Mouse (Mus musculus) layer of hippocampus, postnatal 10 days (tissue): ENCODE results near the gene Ttc34. TPM values are rescaled to one million over a fixed set of nuclear protein-coding genes. Genes with fewer than 3 reads are reported as not detected.

Source experiments
- DNase-seq, 2 experiments: peaks; one replicate each; pipeline ENCODE4 v3.0.0; 2021; ENCODE audit warnings: low spot score in 2 of 2
- long read RNA-seq: library from polyadenylated mRNA; stranded (forward); transcript quantifications from one replicate; pipeline ENCODE4 v2.0.0, GENCODE M21; 2023
- total RNA-seq, 2 experiments: library from RNA; stranded (reverse); gene quantifications; 2 replicates each; pipeline ENCODE4 v1.2.3; 2021

Ttc34 gene
- 1 to 10 TPM; 3.7 to 4.9 TPM for total RNA-seq
- long read RNA-seq, partial matches to known transcripts: 2 of 9 reads
- long read RNA-seq, other reads (novel, unspliced or antisense): 7 of 9 reads

GRCm38 (mm10) chr4:154837170-154837569 lies at the start of gene Ttc34:
TSS of gene Ttc34 (plus strand) at chr4:154837459.
- DNase-seq: peak; percentile 67 to 72

GRCm38 (mm10) chr4:154787960-154788702 lies 49.1 kb upstream of the Ttc34 start:
- peak in 1 of 2 experiments; percentile 14 for DNase-seq

GRCm38 (mm10) chr4:154791894-154792293 lies 45.4 kb upstream of the Ttc34 start:
- no peak for DNase-seq

- DNase-seq: no peak
Observed at GRCm38 (mm10) chr4:154793499-154793898, 43.8 kb upstream of the Ttc34 start.

- peak; percentile 58 to 64 for DNase-seq
Observed at GRCm38 (mm10) chr4:154797834-154798233, 39.4 kb upstream of the Ttc34 start.

- DNase-seq: no peak
Observed at GRCm38 (mm10) chr4:154800543-154800942, 36.7 kb upstream of the Ttc34 start.

- no peak for DNase-seq
Observed at GRCm38 (mm10) chr4:154802210-154802609, 35.0 kb upstream of the Ttc34 start.

GRCm38 (mm10) chr4:154825662-154826061 lies 11.6 kb upstream of the Ttc34 start:
- peak; percentile 70 to 76 for DNase-seq

- no peak for DNase-seq
Observed at GRCm38 (mm10) chr4:154826224-154826623, 11.0 kb upstream of the Ttc34 start.

GRCm38 (mm10) chr4:154827181-154827580 lies 10.1 kb upstream of the Ttc34 start:
- peak; percentile 25 to 43 for DNase-seq

- DNase-seq: no peak
Observed at GRCm38 (mm10) chr4:154827861-154828610, 9.2 kb upstream of the Ttc34 start.

GRCm38 (mm10) chr4:154831915-154832573 lies 5.2 kb upstream of the Ttc34 start:
- DNase-seq: no peak

- no peak for DNase-seq
Observed at GRCm38 (mm10) chr4:154836183-154836915, 910 bp upstream of the Ttc34 start.

GRCm38 (mm10) chr4:154838741-154839140 lies 1.5 kb downstream of the Ttc34 start:
- no peak for DNase-seq

GRCm38 (mm10) chr4:154839406-154839805 lies 2.1 kb downstream of the Ttc34 start:
- no peak for DNase-seq

GRCm38 (mm10) chr4:154852696-154853095 lies 15.4 kb downstream of the Ttc34 start:
- no peak for DNase-seq

GRCm38 (mm10) chr4:154853881-154854280 lies 16.6 kb downstream of the Ttc34 start:
- DNase-seq: no peak

- no peak for DNase-seq
Observed at GRCm38 (mm10) chr4:154854676-154855345, 17.6 kb downstream of the Ttc34 start.

GRCm38 (mm10) chr4:154855721-154856479 lies 18.6 kb downstream of the Ttc34 start:
- DNase-seq: peak; percentile 88 to 92

GRCm38 (mm10) chr4:154856480-154856837 lies 19.2 kb downstream of the Ttc34 start:
- no peak for DNase-seq
